Mouse (Mus musculus) left cerebral cortex, postnatal 36 days (tissue): ENCODE results near the gene Wdr45. TPM values are rescaled to one million over a fixed set of nuclear protein-coding genes. Genes with fewer than 3 reads are reported as not detected.
"Not testable (repeated sequence)": the region's sequence is repeated elsewhere in the genome, so short reads cannot be mapped to it uniquely, and the experiment has no call there.

Experiments used
- DNase-seq, 2 experiments: peaks; one replicate each; pipeline ENCODE4 v3.0.0; 2021 to 2022; ENCODE audit warnings: low spot score in 2 of 2, mixed read lengths in 1 of 2
- intact Hi-C: fragments of 180-260 bp; cut with DNase I; formaldehyde crosslinking; loops from one replicate; pipeline ENCODE4 v1.15.1; 2025
- total RNA-seq, 2 experiments: library from RNA; stranded (reverse); gene quantifications; 2 replicates each; pipeline ENCODE4 v1.2.3; 2021

Gene Wdr45
- total RNA-seq, 2 experiments from 2014 or later = 64.0 to 64.3 TPM

GRCm38 (mm10) chrX:7713764-7714134 is 384 bp upstream of the Wdr45 start:
- DNase-seq, intact Hi-C loops: not testable (repeated sequence)

- DNase-seq, intact Hi-C loops: not testable (repeated sequence)
Measured at GRCm38 (mm10) chrX:7716058-7716457, 1.9 kb downstream of the Wdr45 start.

GRCm38 (mm10) chrX:7721514-7722281 is 7.6 kb downstream of the Wdr45 start, which contains the start of gene Gm45208:
TSS of gene Gm45208 (plus strand) at chrX:7722245.
- DNase-seq = peak; percentile 69 to 78
- intact Hi-C loops = no loop called here

- intact Hi-C loops = no loop called here
- DNase-seq = no peak
Measured at GRCm38 (mm10) chrX:7722282-7722611, 8.1 kb downstream of the Wdr45 start.

- no peak for DNase-seq
- intact Hi-C loops = no loop called here
Measured at GRCm38 (mm10) chrX:7722691-7723090, 8.6 kb downstream of the Wdr45 start.

- intact Hi-C loops = no loop called here
- DNase-seq = no peak
Measured at GRCm38 (mm10) chrX:7724135-7724534, 10.0 kb downstream of the Wdr45 start.

- intact Hi-C loops = no loop called here
- no peak for DNase-seq
Measured at GRCm38 (mm10) chrX:7725841-7726240, 11.7 kb downstream of the Wdr45 start.

GRCm38 (mm10) chrX:7727176-7727575 is 13.0 kb downstream of the Wdr45 start:
- DNase-seq = no peak
- intact Hi-C loops = no loop called here

- DNase-seq = peak; percentile 81 to 84
- intact Hi-C loops = no loop called here
Measured at GRCm38 (mm10) chrX:7728215-7728921, 14.2 kb downstream of the Wdr45 start, which contains the start of gene Praf2. TSS of gene Praf2 (plus strand) at chrX:7728439.

- DNase-seq = no peak
- intact Hi-C loops = no loop called here
Measured at GRCm38 (mm10) chrX:7728922-7729265, 14.8 kb downstream of the Wdr45 start.

GRCm38 (mm10) chrX:7733571-7734156 is 19.5 kb downstream of the Wdr45 start:
- intact Hi-C loops = no loop called here
- peak; percentile 32 to 36 for DNase-seq

- intact Hi-C loops = no loop called here
Measured at GRCm38 (mm10) chrX:7739336-7740081, 25.4 kb downstream of the Wdr45 start.

GRCm38 (mm10) chrX:7740082-7740819 is 26.1 kb downstream of the Wdr45 start:
- intact Hi-C loops = no loop called here
- DNase-seq = no peak

More at GRCm38 (mm10) chrX:7739336-7740081, 25.4 kb downstream of the Wdr45 start:
- DNase-seq = peak in 1 of 2 experiments; percentile 21

GRCm38 (mm10) chrX:7741103-7741502 is 27.0 kb downstream of the Wdr45 start:
- intact Hi-C loops = no loop called here

GRCm38 (mm10) chrX:7743470-7743869 is 29.3 kb downstream of the Wdr45 start:
- DNase-seq = no peak
- intact Hi-C loops = no loop called here

More at GRCm38 (mm10) chrX:7741103-7741502, 27.0 kb downstream of the Wdr45 start:
- no peak for DNase-seq

GRCm38 (mm10) chrX:7744940-7745339 is 30.8 kb downstream of the Wdr45 start:
- intact Hi-C loops = no loop called here
- no peak for DNase-seq

- intact Hi-C loops = no loop called here
- no peak for DNase-seq
Measured at GRCm38 (mm10) chrX:7745429-7745828, 31.3 kb downstream of the Wdr45 start.

- peak; percentile 73 to 77 for DNase-seq
- intact Hi-C loops = no loop called here
Measured at GRCm38 (mm10) chrX:7750432-7751116, 36.4 kb downstream of the Wdr45 start, which contains the start of gene Ccdc120. TSS of gene Ccdc120 (minus strand) at chrX:7750905.

- DNase-seq, intact Hi-C loops: not testable (repeated sequence)
Measured at GRCm38 (mm10) chrX:7753627-7754026, 39.5 kb downstream of the Wdr45 start.
